Mouse (Mus musculus): ENCODE measurements around the gene Ephx1.

DNA sequence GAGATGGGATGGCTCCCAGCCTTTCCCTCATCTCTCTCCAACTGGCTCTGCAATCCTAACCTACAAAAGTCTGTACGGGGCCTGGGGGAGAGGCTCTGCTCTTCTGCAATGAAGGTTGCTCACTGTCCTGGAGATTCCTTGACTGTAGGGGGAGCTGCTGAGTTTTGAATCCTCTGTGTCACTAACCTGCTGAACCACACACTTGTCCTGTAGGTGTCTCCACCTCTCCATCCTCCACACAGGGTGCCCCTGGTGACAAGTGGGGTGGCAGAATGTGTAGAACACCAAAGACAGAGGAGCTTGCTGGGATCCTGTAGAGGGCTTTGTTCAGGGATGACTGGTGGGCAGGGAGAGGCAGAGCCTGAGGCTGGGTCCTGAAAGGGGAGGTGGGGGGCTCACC, 1.6 kb upstream of the Ephx1 start:
- TF ChIP-seq POLR2A (IDR thresholded peaks at IDR 0.05; ENCODE audit: borderline replicate concordance, control insufficient read depth, low read depth, low read length): no peak
- TF ChIP-seq CTCF (IDR thresholded peaks at IDR 0.05; ENCODE audit: control insufficient read depth, insufficient read depth, low read length): peak; percentile 80

All from bone marrow, adult 2 months (tissue).